Mouse (Mus musculus) stomach, postnatal 0 days (tissue): Measurements from ENCODE around the gene Iars2.

ENCODE experiments used
- CTCF ChIP-seq: IDR thresholded peaks from 2 replicates; pipeline ENCODE4 v1.5.1; 2016; ENCODE audit warnings: antibody characterized with exemption, low read depth, mild to moderate bottlenecking, moderate library complexity
- EP300 ChIP-seq: optimal IDR thresholded peaks from 2 replicates; pipeline ENCODE3; 2016; ENCODE audit warnings: antibody characterized with exemption

DNA sequence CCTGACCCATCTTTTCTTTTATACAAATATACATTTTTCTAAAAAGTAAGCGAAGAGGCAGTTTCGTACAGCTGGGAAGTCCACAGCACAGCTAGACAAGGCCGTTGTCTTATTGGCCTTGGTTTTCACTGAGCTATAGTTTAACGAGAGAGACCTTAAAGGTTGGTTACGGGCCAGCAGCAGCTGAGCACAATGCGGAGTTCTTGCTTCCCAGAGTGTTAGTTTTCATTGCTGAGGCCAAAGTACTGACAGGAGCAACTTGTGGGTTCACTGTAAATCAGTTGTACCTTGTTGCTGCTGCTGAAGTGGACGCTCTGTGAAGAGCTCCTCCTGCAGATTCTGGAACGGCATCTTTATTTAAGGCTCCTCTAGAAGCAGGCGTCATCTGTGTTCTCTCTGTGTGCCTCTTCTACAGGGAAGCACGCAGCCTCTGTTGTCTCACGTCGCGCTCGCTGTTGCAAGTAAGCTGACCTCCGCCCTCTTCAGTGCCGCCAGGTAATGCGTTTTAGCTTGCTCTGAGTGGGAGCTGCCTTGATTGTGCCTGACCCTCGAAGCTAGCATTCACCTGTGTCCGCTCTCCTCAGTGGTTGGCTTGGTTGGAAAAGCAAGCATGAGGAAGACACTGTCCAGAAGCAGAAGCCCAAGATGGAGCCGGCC lies 81.6 kb downstream of the Iars2 start:
- no peak for TF ChIP-seq CTCF
- no peak for TF ChIP-seq EP300
